Mouse (Mus musculus): ENCODE results near the gene 6030452D12Rik. TPM values are rescaled to one million over a fixed set of nuclear protein-coding genes. Genes with fewer than 3 reads are reported as not detected.

The 6030452D12Rik gene
- total RNA-seq (2018; cell fraction: chromatin; rRNA removed), result not detected
- not detected for total RNA-seq (2018; cell fraction: cytosol; rRNA removed)
- total RNA-seq (2018; cell fraction: nucleus; rRNA removed), result not detected
- polyA plus RNA-seq (2018), result not detected in 3 replicates

DNA sequence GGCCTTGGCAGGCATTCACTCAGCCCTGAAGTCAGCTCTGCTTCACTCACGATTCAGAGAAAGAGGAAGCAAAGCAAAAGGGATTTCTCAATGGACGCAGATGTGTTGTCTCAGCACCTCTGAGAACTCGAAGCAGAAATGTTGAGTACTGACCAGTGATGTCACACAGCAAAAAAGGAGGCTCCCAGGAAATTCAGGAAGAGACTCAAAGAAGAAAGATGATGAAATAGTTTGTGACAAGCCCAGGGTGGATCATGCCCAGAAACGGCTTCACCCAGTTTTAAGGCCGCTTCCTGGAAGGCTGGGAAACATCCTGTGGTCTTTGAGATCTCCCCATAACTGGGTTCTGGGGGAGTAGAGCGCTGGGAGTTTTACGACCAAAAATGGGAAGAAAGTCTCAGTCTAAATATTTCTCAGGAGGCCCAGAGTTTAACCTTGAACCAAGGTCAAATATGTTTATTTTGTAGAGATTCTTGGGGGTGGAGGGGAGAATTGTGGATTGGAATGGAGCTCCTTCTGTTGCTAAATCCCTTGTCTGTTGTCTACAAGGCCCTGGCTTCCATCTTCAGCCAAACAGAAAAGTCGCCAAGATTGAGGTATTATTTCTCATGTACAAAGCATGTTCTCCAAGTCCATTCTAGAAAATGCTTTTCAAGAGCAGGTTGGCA lies at the start of gene 6030452D12Rik:
Gene 6030452D12Rik, plus strand, starts transcription at position 505 of the 668 bp plus-strand sequence.
- H3K36me3 ChIP-seq (ENCODE audit: inconsistent target), result no peaks in the 10 kb centered on the region
- peak within 1 kb of the TSS; percentile 27 for H3K27ac ChIP-seq
- WGBS (ENCODE audit: missing documents), result 19% methylated on average over 8 of the region's 8 CpGs
- no peak within 1 kb of the TSS for H3K4me3 ChIP-seq (ENCODE audit: inconsistent target)
- no peaks in the 10 kb centered on the region for H3K79me2 ChIP-seq (ENCODE audit: inconsistent target)

DNA sequence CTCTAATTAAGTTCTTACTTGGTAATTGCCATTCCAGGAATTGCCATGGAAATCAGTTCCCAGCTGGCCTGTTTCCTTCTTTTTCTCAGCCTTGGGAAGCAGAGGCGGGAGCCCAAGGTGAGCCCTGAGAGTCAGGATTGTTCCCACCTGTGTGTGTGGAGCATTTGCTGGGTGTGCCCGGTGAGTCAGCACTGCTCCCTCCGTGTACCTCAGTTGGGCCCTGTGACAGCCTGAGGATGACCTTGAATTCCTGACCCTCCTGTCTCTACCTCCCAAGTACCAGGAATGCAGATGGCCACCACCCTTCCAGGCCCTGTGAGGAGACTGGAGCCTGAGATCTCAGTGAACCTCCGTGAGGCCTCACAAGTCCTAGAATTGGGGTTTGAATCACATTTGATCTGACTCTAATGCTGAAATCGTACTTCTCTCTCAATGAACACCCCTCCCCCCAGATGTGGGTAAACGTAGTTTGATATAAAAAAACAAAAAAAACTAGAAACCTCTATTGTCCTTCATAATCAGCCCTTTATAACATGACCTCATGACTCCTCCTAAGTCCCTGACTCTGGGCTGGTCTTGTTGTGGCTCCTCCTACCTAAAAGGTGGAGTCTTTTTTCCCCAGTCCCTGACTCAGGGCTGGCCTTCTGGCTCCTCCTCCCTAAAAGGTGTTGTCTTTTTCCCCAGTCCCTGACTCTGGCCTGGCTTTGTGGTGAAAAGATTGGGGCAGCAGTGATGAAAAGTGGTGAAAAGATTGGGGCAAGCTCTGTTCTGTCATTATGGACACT lies 48.8 kb upstream of the 6030452D12Rik start:
- H3K4me3 ChIP-seq (ENCODE audit: inconsistent target), result no peak overlapping the region
- no peaks in the 10 kb centered on the region for H3K36me3 ChIP-seq (ENCODE audit: inconsistent target)
- WGBS (ENCODE audit: missing documents), result 84% methylated on average over 6 of the region's 6 CpGs
- no peak overlapping the region for H3K27ac ChIP-seq
- no peaks in the 10 kb centered on the region for H3K79me2 ChIP-seq (ENCODE audit: inconsistent target)

DNA sequence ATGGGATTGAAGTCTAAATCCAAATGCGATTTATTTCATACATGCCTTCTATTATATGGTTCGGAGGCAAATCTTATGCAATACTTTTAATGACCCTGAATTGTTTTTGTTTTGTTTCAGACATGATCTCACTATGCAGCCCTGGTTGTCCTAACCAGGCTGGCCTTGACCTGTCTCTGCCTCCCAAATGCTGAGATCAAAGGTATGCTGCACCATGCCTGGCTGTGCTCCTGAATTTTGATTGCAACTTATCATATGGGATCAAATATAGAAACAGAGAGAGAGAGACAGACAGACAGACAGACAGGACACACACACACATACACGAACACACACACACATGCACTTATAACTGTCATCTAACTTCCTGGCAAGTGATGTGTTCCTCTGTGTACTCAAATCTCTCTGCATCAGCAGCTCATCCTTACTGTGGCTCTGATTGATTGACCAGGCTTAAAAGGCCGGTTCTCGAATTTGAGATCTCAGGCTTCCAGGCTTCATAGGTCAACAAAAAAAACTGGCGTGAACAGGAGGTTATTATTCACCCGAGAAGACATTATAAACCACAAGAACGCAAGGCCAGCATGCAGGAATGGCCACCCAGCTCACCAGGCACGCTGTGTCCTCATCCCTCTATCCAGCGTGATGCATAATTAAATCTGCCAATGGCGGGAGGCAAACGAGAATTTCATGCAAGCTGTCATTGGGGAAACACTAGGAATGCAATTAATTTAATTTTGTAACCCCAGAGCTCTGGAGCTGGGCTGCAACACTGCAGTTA lies 47.4 kb upstream of the 6030452D12Rik start:
- Histone ChIP-seq H3K4me3 (ENCODE audit: inconsistent target) (no peak overlapping the region), H3K79me2 (ENCODE audit: inconsistent target) (no peaks in the 10 kb centered on the region), H3K36me3 (ENCODE audit: inconsistent target) (no peaks in the 10 kb centered on the region), H3K27ac (no peak overlapping the region)
- 87% methylated on average over 12 of the region's 12 CpGs for WGBS (ENCODE audit: missing documents)

GRCm38 (mm10) chr8:106454036-106454435 lies 46.3 kb upstream of the 6030452D12Rik start:
- no peak overlapping the region for H3K27ac ChIP-seq
- no peaks in the 10 kb centered on the region for H3K79me2 ChIP-seq (ENCODE audit: inconsistent target)
- H3K4me3 ChIP-seq (ENCODE audit: inconsistent target), result no peak overlapping the region
- H3K36me3 ChIP-seq (ENCODE audit: inconsistent target), result no peaks in the 10 kb centered on the region
- 75% methylated on average over 11 of the region's 11 CpGs for WGBS (ENCODE audit: missing documents)

GRCm38 (mm10) chr8:106462131-106462530 lies 38.2 kb upstream of the 6030452D12Rik start:
- WGBS (ENCODE audit: missing documents), result 78% methylated on average over 5 of the region's 5 CpGs
- Histone ChIP-seq H3K4me3 (ENCODE audit: inconsistent target) (no peak overlapping the region), H3K36me3 (ENCODE audit: inconsistent target) (no peaks in the 10 kb centered on the region), H3K79me2 (ENCODE audit: inconsistent target) (no peaks in the 10 kb centered on the region), H3K27ac (no peak overlapping the region)

GRCm38 (mm10) chr8:106463795-106464194 lies 36.5 kb upstream of the 6030452D12Rik start:
- no peak overlapping the region for H3K4me3 ChIP-seq (ENCODE audit: inconsistent target)
- no peaks in the 10 kb centered on the region for H3K36me3 ChIP-seq (ENCODE audit: inconsistent target)
- no peaks in the 10 kb centered on the region for H3K79me2 ChIP-seq (ENCODE audit: inconsistent target)
- H3K27ac ChIP-seq, result no peak overlapping the region
- 88% methylated on average over 6 of the region's 6 CpGs for WGBS (ENCODE audit: missing documents)

GRCm38 (mm10) chr8:106469485-106469884 lies 30.8 kb upstream of the 6030452D12Rik start:
- H3K4me3 ChIP-seq (ENCODE audit: inconsistent target), result no peak overlapping the region

DNA sequence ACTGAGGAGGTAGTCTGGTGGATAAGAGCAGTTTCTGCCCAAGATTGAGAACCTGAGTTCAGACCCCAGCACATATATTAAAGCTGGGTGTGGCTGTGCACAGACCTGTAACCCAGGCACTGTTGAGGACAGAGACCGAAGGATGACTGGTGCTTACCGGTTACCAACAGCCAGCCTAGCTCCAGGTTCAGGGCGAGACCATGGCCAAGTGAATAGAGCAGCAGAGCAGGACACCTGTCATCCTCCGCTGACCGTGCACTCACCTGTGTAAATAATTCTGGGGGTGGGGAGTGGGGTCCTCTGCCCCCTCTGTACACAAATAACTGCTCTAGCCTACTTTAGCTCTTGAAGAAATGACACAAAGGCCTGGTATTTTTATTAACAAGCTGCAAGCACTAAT lies 26.3 kb upstream of the 6030452D12Rik start:
- WGBS (ENCODE audit: missing documents), result 97% methylated on average over 5 of the region's 5 CpGs
- Histone ChIP-seq H3K36me3 (ENCODE audit: inconsistent target) (no peaks in the 10 kb centered on the region), H3K4me3 (ENCODE audit: inconsistent target) (no peak overlapping the region), H3K27ac (no peak overlapping the region), H3K79me2 (ENCODE audit: inconsistent target) (no peaks in the 10 kb centered on the region)

More at GRCm38 (mm10) chr8:106469485-106469884, 30.8 kb upstream of the 6030452D12Rik start:
- Histone ChIP-seq H3K27ac (no peak overlapping the region), H3K79me2 (ENCODE audit: inconsistent target) (no peaks in the 10 kb centered on the region), H3K36me3 (ENCODE audit: inconsistent target) (no peaks in the 10 kb centered on the region)
- 80% methylated on average over 7 of the region's 7 CpGs for WGBS (ENCODE audit: missing documents)

DNA sequence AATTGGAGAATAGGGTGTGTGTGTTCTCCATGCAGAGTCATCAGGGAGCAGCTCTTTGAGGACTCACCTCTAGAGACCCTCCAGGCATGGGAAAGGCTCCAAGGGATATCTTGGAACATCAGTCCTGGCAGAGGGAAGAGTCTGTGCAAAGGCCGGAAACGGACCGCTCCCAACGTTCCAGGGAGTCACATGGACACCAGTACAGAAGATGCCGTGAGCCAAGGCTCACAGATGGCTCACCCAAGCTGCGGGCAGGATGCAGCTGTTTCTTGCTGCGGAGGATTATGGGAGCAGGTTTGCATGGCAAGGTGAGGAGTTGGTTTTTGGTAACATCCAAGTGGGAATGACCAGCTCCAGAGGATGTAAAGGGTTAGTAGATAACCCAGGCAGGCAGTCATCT lies 3.9 kb downstream of the 6030452D12Rik start:
- H3K27ac ChIP-seq, result no peak overlapping the region
- H3K4me3 ChIP-seq (ENCODE audit: inconsistent target), result no peak overlapping the region
- 93% methylated on average over 7 of the region's 7 CpGs for WGBS (ENCODE audit: missing documents)
- no peaks in the 10 kb centered on the region for H3K79me2 ChIP-seq (ENCODE audit: inconsistent target)
- no peaks in the 10 kb centered on the region for H3K36me3 ChIP-seq (ENCODE audit: inconsistent target)

DNA sequence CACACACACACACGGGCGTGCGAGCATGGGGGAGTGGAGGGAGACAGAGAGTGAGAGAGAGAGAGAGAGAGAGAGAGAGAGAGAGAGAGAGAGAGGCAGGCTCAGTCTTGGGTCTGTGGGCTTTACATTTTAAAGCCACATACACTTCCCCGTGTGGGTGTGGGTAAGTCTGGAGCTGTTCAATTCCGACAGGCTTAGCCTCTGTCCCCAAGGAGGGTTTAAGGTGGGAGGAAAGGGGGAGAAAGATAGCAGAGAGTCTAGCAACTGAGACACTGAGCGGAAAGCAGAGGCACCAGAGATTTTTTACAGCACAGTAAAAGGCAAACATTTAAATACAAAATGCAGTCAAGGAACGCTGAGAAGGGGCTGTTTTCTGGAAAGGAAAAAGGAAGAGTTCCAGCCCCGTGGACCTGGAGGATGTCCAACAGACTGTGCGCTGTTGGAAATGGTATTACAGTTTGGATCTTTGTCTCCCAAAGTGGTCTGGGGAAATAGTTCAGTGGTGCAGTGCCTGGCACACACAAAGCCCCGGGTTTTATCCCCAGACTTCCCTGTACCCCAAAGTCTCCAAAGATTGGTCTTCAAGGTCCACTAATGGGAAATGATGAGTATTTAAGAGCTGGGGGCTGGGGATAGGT lies 5.1 kb downstream of the 6030452D12Rik start:
- H3K4me3 ChIP-seq (ENCODE audit: inconsistent target), result no peak overlapping the region
- H3K79me2 ChIP-seq (ENCODE audit: inconsistent target), result no peaks in the 10 kb centered on the region
- H3K36me3 ChIP-seq (ENCODE audit: inconsistent target), result no peaks in the 10 kb centered on the region
- H3K27ac ChIP-seq, result no peak overlapping the region
- WGBS (ENCODE audit: missing documents), result 62% methylated on average over 7 of the region's 10 CpGs

GRCm38 (mm10) chr8:106506106-106506505 lies 5.8 kb downstream of the 6030452D12Rik start:
- no peak overlapping the region for H3K4me3 ChIP-seq (ENCODE audit: inconsistent target)
- H3K36me3 ChIP-seq (ENCODE audit: inconsistent target), result no peaks in the 10 kb centered on the region
- WGBS (ENCODE audit: missing documents), result 83% methylated on average over 1 of the region's 1 CpGs
- no peak overlapping the region for H3K27ac ChIP-seq
- H3K79me2 ChIP-seq (ENCODE audit: inconsistent target), result no peaks in the 10 kb centered on the region

GRCm38 (mm10) chr8:106507761-106508331 lies 7.5 kb downstream of the 6030452D12Rik start:
- H3K79me2 ChIP-seq (ENCODE audit: inconsistent target), result no peaks in the 10 kb centered on the region
- no peaks in the 10 kb centered on the region for H3K36me3 ChIP-seq (ENCODE audit: inconsistent target)
- H3K4me3 ChIP-seq (ENCODE audit: inconsistent target), result no peak overlapping the region
- no peak overlapping the region for H3K27ac ChIP-seq
- 7% methylated on average over 24 of the region's 30 CpGs for WGBS (ENCODE audit: missing documents)

DNA sequence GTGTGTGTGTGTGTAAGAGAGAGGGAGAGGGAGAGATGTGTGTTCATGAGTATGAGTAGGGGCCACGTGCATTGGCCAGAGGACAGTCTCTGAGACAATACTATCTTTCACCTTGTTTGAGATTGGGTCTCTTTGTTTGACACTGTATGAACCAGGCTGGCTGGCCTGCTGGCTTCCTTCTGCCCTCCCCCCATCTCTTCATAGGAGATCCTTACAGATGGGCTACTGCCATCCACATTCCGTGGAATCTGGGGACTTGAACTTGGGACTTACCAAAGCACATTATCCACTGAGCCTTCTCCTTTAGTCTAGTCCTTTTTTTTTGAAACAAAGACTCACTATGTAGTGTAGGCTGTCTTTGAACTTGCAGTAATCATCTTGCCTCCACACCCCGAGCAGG lies 8.1 kb downstream of the 6030452D12Rik start:
- no peaks in the 10 kb centered on the region for H3K79me2 ChIP-seq (ENCODE audit: inconsistent target)
- no peak overlapping the region for H3K4me3 ChIP-seq (ENCODE audit: inconsistent target)
- no peaks in the 10 kb centered on the region for H3K36me3 ChIP-seq (ENCODE audit: inconsistent target)
- 47% methylated on average over 3 of the region's 3 CpGs for WGBS (ENCODE audit: missing documents)
- no peak overlapping the region for H3K27ac ChIP-seq

Measured in macrophage (primary cell).